Mouse (Mus musculus): ENCODE measurements around the gene Ssu2. TPM values are rescaled to one million over a fixed set of nuclear protein-coding genes. Genes with fewer than 3 reads are reported as not detected.

Gene Ssu2
- polyA plus RNA-seq, 1 experiment from 2014 or later: 1.5 TPM

Other genes with a start within 250 kb of the Ssu2 start
- gene Lmcd1, start 114.3 kb downstream of the Ssu2 start, polyA plus RNA-seq (2016; fragmentation: Nextera tagmentation; extraction: Ambion mirVana): 20.4 and 21.6 TPM in 2 replicates
- gene Cav3, start 71.5 kb upstream of the Ssu2 start, polyA plus RNA-seq (2016; fragmentation: Nextera tagmentation; extraction: Ambion mirVana): 0.71 and 1.2 TPM in 2 replicates
- gene Oxtr, start 101.9 kb upstream of the Ssu2 start, polyA plus RNA-seq (2016; fragmentation: Nextera tagmentation; extraction: Ambion mirVana): 0.31 and 0.90 TPM in 2 replicates